Mouse (Mus musculus) myocyte (in vitro differentiated cells): ENCODE data around the gene Selenoo. TPM values are rescaled to one million over a fixed set of nuclear protein-coding genes. Genes with fewer than 3 reads are reported as not detected.

Experiments used
- H3K27me3 ChIP-seq: one replicate; pipeline ENCODE4 v1.6.1; 2011; ENCODE audit not compliant: control insufficient read depth, insufficient read depth, insufficient read length
- H3K36me3 ChIP-seq: one replicate; pipeline ENCODE4 v1.6.1; 2011; ENCODE audit not compliant: control insufficient read depth, insufficient read depth
- H3K4me2 ChIP-seq: one replicate; pipeline ENCODE4 v1.6.1; 2011; ENCODE audit warnings: low read depth, control low read depth
- H3K4me3 ChIP-seq: one replicate; pipeline ENCODE4 v1.5.1; 2011; ENCODE audit warnings: mild to moderate bottlenecking, control low read depth, moderate library complexity
- H3K79me2 ChIP-seq: one replicate; pipeline ENCODE4 v1.6.1; 2011; ENCODE audit not compliant: control insufficient read depth, insufficient read depth
- H3ac ChIP-seq: one replicate; pipeline ENCODE4 v1.6.1; 2011; ENCODE audit not compliant: control insufficient read depth, insufficient read length
- CEBPB ChIP-seq: IDR thresholded peaks from 2 replicates; pipeline ENCODE4 v1.6.1; 2011; ENCODE audit warnings: mild to moderate bottlenecking, moderate library complexity; ENCODE audit not compliant: poor library complexity, insufficient read depth, severe bottlenecking
- E2F4 ChIP-seq: IDR thresholded peaks from one replicate; pipeline ENCODE4 v1.6.1; 2011; ENCODE audit warnings: mild to moderate bottlenecking, control low read depth, moderate library complexity; ENCODE audit not compliant: insufficient read depth
- MAX ChIP-seq: IDR thresholded peaks from one replicate; pipeline ENCODE4 v1.6.1; 2011; ENCODE audit warnings: low read depth, mild to moderate bottlenecking, control low read depth
- MYOD1 ChIP-seq, 3 experiments: IDR thresholded peaks; one replicate each; pipeline ENCODE4 v1.6.1; 2011; ENCODE audit warnings: control low read depth in 2 of 3, low read depth in 2 of 3, mild to moderate bottlenecking in 2 of 3, moderate library complexity in 1 of 3; ENCODE audit not compliant: insufficient read length in 2 of 3, control insufficient read depth in 1 of 3
- MYOG ChIP-seq, 3 experiments: IDR thresholded peaks; one replicate each; pipeline ENCODE4 v1.6.1; 2011; ENCODE audit warnings: control low read depth in 2 of 3, low read depth in 2 of 3, mild to moderate bottlenecking in 2 of 3; ENCODE audit not compliant: insufficient read length in 2 of 3, control insufficient read depth in 1 of 3, insufficient read depth in 1 of 3
- POLR2A ChIP-seq: IDR thresholded peaks from one replicate; pipeline ENCODE4 v1.6.1; 2011; ENCODE audit warnings: low read depth, mild to moderate bottlenecking, control low read depth, moderate library complexity; ENCODE audit not compliant: insufficient read length
- POLR2AphosphoS2 ChIP-seq: IDR thresholded peaks from one replicate; pipeline ENCODE4 v1.6.1; 2011; ENCODE audit warnings: low read depth, control low read depth; ENCODE audit not compliant: insufficient read length
- REST ChIP-seq: IDR thresholded peaks from one replicate; pipeline ENCODE4 v1.6.1; 2011; ENCODE audit warnings: mild to moderate bottlenecking, control low read depth, moderate library complexity; ENCODE audit not compliant: insufficient read depth, insufficient read length
- SRF ChIP-seq: IDR thresholded peaks from one replicate; pipeline ENCODE4 v1.6.1; 2011; ENCODE audit warnings: low read depth; ENCODE audit not compliant: control insufficient read depth, insufficient read length
- TCF12 ChIP-seq: IDR thresholded peaks from one replicate; pipeline ENCODE4 v1.6.1; 2011; ENCODE audit warnings: mild to moderate bottlenecking, control low read depth; ENCODE audit not compliant: poor library complexity, insufficient read depth, severe bottlenecking
- TCF3 ChIP-seq: IDR thresholded peaks from one replicate; pipeline ENCODE4 v1.6.1; 2011; ENCODE audit warnings: low read depth, control low read depth; ENCODE audit not compliant: insufficient read length
- USF1 ChIP-seq: IDR thresholded peaks from one replicate; pipeline ENCODE4 v1.6.1; 2011; ENCODE audit warnings: low read depth, mild to moderate bottlenecking, control low read depth, moderate library complexity
- polyA plus RNA-seq: library from polyadenylated mRNA; unstranded; fragments of >200 nt; fragmentation: generic; extraction: Trizol; gene quantifications from one replicate; pipeline ENCODE4 v1.2.1, GENCODE M21; 2012; ENCODE audit warnings: missing spikeins

Gene Selenoo
- polyA plus RNA-seq: 23.8 TPM

DNA sequence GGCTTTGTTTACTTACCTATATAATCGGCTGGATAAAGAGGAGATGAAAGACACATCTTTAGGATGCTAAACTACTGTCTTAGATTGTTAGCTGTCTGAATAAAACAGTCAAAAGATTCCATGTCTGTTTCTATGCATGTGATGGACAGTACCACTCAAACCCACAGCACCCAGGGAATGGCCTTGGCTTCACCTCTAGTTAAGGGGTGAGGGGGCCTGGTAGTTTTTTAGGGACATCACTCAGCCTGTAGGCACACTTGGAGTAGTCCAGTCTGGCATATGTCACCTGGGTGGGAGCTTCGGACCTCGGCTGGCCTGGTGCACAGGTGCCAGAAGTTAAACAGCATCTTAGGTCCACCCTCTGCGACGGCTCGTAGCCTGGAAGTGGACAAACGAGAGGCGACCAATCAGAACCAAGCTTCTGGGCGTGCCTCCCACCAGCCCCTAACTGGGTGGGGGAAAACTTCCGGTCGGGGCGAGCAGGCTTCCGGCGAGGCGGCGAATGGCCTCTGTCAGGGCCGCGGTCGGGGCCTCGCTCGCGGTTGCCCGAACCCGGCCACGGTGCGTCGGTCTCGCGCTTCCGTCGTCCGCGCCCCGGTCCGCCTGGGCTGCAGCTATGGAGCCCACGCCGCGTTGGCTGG lies at the start of gene Selenoo:
Gene Selenoo (plus strand): TSS at position 478 of the 641 bp plus-strand sequence.
- Histone ChIP-seq H3ac (peak within 1 kb of the TSS; percentile 86), H3K79me2 (peaks cover 8% of the 10 kb centered on the region), H3K27me3 (no peaks in the 10 kb centered on the region), H3K36me3 (peaks cover 23% of the 10 kb centered on the region), H3K4me2 (peak within 1 kb of the TSS; percentile 99), H3K4me3 (peak within 1 kb of the TSS; percentile 43)
- TF ChIP-seq MAX (no peak), CEBPB (no peak), REST (peak; percentile 12), E2F4 (no peak), MYOG (IDR thresholded peaks at IDR 0.05; ENCODE audit: control insufficient read depth in 1 of 3, insufficient read depth in 1 of 3, insufficient read length in 2 of 3, low read depth in 2 of 3) (peak in 1 of 3 experiments; percentile 30), MYOD1 (IDR thresholded peaks at IDR 0.05; ENCODE audit: control insufficient read depth in 1 of 3, insufficient read length in 2 of 3, low read depth in 2 of 3) (peak in 1 of 3 experiments; percentile 31), TCF12 (no peak), POLR2AphosphoS2 (peak; percentile 98), USF1 (no peak), TCF3 (peak; percentile 30), POLR2A (peak; percentile 99), SRF (no peak)

DNA sequence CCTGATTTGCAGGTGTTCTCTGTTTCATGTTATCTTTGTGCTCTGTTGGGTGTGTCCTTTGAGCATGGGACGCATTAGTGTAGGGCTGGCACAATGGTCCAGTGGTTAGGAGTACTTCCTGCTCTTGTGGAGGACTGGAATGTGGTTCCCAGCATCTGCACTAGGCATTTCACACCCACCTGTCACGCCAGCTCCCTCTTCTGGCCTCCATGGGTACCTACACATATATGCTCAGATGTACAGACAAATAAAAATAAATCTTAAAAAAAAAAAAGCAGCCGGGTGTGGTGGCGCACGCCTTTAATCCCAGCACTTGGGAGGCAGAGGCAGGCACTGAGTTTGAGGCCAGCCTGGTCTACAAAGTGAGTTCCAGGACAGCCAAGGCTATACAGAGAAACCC lies 44.5 kb upstream of the Selenoo start:
- Histone ChIP-seq H3K27me3 (peaks cover 10% of the 10 kb centered on the region), H3K4me3 (no peak overlapping the region), H3K79me2 (no peaks in the 10 kb centered on the region), H3ac (no peak overlapping the region), H3K4me2 (no peak overlapping the region), H3K36me3 (no peaks in the 10 kb centered on the region)
- TF ChIP-seq USF1 (no peak), POLR2AphosphoS2 (no peak), SRF (no peak), TCF3 (no peak)

DNA sequence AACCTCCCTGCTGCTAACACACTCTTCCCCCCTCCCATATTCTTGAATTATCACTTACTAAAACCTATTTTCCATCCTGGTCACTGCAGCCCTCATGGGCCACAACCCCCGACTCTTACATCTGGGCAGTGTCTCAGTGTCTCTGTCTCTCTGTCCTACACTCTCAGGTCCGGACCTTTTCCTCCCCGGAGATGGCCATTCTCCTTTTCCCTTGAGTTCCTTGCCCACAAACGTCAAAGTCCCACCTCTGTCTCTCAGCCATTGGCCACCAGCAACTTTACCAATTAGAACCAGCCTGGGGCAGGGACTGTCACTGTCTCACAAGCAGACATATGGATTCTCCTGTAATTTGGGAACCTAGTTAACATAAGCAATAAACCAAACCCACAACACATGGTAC lies 42.5 kb upstream of the Selenoo start:
- Histone ChIP-seq H3K79me2 (no peaks in the 10 kb centered on the region), H3K27me3 (peaks cover 10% of the 10 kb centered on the region), H3K36me3 (no peaks in the 10 kb centered on the region), H3ac (no peak overlapping the region), H3K4me2 (no peak overlapping the region), H3K4me3 (no peak overlapping the region)
- TF ChIP-seq CEBPB (no peak), E2F4 (no peak), REST (no peak), TCF12 (no peak), MAX (no peak)

DNA sequence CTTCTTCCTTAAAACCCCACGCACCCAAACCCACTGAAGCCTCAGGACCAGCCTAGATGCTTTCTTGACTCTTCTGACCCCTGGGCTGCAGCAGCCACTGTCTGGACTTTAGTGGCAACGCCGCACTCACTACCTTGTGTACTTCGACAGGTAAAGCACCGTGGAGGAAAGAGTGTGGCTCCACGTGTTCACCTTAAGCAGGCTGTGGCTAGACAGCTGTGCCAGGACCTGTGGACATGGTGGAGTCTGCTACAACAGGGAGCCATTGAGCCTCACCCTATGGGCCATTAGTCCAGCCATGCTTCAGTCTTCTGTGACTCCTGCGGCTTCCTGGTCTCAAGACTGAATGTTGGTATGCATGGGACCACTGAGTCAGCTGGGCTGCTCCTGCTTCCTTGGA lies 34.2 kb upstream of the Selenoo start:
- Histone ChIP-seq H3K36me3 (no peaks in the 10 kb centered on the region), H3K27me3 (peaks cover 67% of the 10 kb centered on the region), H3K79me2 (no peaks in the 10 kb centered on the region), H3K4me2 (no peak overlapping the region), H3K4me3 (no peak overlapping the region), H3ac (no peak overlapping the region)
- TF ChIP-seq REST: no peak
- no peak for TF ChIP-seq POLR2AphosphoS2
- TF ChIP-seq POLR2A: no peak
- no peak for TF ChIP-seq MAX
- no peak for TF ChIP-seq MYOD1 (IDR thresholded peaks at IDR 0.05; ENCODE audit: control insufficient read depth in 1 of 3, insufficient read length in 2 of 3, low read depth in 2 of 3)

DNA sequence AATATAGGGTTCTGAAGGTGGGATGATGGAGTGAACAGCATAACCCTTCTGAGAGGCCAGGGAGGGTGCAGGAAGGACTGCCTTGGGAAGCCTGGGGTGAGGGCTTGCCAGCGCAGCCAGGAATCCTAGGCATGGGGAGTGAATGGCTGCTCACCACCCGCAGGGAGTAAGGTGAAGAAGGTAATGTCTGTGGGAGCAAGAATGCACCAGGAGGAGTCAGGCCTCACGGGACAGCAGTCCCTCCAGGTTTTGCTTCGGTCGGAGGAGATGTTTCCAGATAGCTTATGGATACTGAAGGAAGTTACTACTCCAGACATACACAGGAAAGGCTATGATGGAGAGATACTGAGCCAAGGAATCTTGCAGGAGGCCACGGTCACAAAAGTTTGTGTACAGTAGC lies 30.1 kb upstream of the Selenoo start:
- no peaks in the 10 kb centered on the region for H3K36me3 ChIP-seq
- no peak for TF ChIP-seq POLR2AphosphoS2
- no peak for TF ChIP-seq E2F4
- no peak for TF ChIP-seq TCF3
- no peak for TF ChIP-seq USF1
- no peak for TF ChIP-seq REST
- TF ChIP-seq MYOD1 (IDR thresholded peaks at IDR 0.05; ENCODE audit: control insufficient read depth in 1 of 3, insufficient read length in 2 of 3, low read depth in 2 of 3): no peak
- no peak for TF ChIP-seq MYOG (IDR thresholded peaks at IDR 0.05; ENCODE audit: control insufficient read depth in 1 of 3, insufficient read depth in 1 of 3, insufficient read length in 2 of 3, low read depth in 2 of 3)
- no peak for TF ChIP-seq CEBPB
- TF ChIP-seq SRF: no peak
- no peak for TF ChIP-seq POLR2A
- no peak for TF ChIP-seq TCF12
- TF ChIP-seq MAX: no peak
- no peak overlapping the region for H3K4me3 ChIP-seq
- no peak overlapping the region for H3ac ChIP-seq
- peaks cover 90% of the 10 kb centered on the region for H3K27me3 ChIP-seq
- H3K79me2 ChIP-seq: no peaks in the 10 kb centered on the region
- no peak overlapping the region for H3K4me2 ChIP-seq
